Mouse (Mus musculus) erythroblast, embryonic 14.5 days (primary cell): ENCODE results near the gene Uncx.

Experiments
- GATA1 ChIP-seq: IDR thresholded peaks from 2 replicates; pipeline ENCODE4 v1.6.1; 2012; ENCODE audit warnings: low read length, inconsistent platforms, mixed read lengths
- TAL1 ChIP-seq: IDR thresholded peaks from 3 replicates; pipeline ENCODE4 v1.6.1; 2012; ENCODE audit warnings: low read length, inconsistent platforms, mixed read lengths

GRCm38 (mm10) chr5:139502281-139502680, 41.0 kb upstream of the Uncx start:
- TF ChIP-seq TAL1 (no peak), GATA1 (no peak)
